Mouse (Mus musculus): ENCODE data around the gene Xrcc1.

Xrcc1 gene

DNA sequence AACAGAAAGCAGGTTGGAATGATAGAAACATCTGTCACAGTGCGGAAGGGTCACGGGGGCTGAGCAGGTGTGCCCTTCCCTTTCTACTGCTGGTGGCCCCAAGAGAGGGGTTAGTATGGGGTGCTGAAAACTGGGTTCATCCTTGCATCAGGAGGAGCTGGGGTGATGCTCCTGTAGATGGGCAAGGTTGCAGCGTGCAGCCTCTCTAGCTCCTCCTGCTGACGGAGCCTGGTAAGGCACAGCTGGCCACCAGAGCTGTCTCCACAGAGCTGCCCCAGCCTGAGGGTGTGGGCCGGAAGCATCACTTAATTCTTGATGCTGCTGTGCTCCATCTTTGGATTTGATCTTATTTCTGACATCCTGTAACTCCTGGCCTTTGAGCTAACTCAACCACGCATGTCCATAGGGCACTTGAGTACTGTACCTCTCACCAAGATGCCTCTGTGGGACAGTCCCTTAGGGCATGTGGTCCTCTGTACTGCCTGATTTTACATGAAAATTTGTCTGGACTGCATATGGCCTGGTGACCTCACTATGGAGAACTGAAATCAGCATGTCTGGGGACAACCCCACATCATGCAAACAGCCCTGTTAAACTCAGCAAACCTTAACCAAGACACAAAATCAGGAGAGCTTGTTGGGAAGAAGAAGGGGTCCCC is 18.6 kb downstream of the Xrcc1 start:
- peak; percentile 83 for DNase-seq (ENCODE audit: low read depth, low spot score)

DNA sequence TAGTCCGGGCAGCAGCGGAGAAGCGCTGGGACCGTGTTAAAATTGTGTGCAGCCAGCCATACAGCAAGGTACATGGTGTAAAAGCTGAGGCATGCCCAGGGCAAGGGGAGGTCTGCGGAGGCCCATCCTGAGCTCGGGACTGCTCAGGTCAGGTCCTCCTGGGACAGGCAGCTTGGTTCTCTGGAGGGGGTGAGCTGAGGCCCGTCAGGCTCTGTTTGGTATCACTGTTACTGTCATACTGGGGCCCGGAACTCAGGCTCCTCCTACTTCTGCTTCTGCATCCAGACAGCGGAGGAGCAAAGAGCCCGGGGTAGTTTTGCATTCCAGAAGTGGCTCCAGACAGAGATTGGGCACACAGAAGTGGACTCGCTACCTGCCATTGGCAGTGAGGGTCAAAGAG is 19.5 kb downstream of the Xrcc1 start:
- no peak for DNase-seq (ENCODE audit: low read depth, low spot score)

DNA sequence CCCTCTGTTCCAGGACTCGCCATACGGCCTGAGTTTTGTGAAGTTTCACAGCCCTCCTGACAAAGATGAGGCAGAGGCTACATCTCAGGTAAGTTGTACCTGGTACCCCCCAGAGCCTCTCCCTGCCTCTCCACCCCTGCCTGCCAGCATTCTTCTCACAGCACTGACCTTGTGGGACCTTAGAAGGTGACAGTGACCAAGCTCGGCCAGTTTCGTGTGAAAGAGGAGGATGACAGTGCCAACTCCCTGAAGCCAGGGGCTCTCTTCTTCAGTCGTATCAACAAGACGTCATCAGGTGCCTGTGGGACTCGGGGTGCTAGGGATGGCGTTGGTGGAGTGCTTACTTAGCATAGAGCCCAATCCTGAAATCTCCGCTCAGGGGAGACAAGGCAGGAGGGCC is 20.1 kb downstream of the Xrcc1 start:
- DNase-seq (ENCODE audit: low read depth, low spot score): no peak

DNA sequence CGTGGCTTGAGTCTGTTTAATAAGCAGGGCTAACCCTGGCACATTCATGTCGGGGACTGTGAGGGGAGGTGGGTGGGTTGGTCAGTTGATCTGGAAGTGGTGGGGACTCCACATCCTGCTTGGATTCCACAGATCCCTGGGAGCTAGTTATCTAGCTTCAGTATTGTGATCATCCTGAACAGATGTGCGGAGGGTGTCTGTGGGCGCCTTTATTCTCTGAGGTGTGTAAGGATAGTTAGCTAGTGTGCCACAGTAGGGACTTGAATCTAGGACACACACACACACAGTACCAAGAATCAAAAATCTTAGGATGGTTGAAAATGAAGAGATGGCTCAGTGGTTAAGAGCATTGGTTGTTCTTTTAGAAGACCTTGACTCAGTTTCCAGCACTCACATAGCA is 22.4 kb downstream of the Xrcc1 start:
- no peak for DNase-seq (ENCODE audit: low read depth, low spot score)

DNA sequence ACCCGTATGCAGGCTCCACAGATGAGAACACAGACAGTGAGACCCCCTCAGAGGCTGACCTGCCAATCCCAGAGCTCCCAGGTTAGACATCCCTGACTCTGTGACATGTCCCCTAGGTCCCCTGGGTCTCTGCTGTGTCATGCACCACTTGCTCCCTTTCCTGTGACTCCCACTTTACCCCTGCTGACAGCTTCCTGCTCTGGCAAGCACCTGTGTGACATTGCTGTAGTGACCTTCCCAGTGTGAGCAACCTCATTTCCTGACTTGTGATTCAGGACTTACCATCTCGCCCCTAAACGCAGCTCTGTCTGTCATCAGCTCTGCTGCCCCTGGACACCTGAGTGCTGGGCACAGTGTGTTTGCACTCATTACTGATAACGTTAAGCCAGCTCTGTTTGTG is 25.0 kb downstream of the Xrcc1 start:
- no peak for DNase-seq (ENCODE audit: low read depth, low spot score)

DNA sequence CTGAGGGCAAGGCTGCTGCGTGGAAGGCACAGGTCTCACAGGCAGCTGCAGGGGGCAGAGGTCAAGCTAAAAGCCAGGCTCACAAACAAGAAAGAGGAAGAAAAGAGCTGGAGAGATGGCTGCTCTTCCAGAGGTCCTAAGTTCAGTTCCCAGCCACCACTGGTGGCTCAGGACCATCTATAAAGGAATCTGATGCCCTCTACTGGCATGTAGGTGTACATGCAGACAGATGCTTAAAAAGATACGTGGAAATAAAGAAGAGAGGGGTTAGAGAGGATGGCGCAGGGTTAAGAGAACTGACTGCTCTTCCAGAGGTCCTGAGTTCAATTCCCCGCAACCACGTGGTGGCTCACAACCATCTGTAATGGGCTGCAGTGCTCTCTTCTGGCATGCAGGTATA is 26.4 kb downstream of the Xrcc1 start:
- DNase-seq (ENCODE audit: low read depth, low spot score): peak; percentile 68

DNA sequence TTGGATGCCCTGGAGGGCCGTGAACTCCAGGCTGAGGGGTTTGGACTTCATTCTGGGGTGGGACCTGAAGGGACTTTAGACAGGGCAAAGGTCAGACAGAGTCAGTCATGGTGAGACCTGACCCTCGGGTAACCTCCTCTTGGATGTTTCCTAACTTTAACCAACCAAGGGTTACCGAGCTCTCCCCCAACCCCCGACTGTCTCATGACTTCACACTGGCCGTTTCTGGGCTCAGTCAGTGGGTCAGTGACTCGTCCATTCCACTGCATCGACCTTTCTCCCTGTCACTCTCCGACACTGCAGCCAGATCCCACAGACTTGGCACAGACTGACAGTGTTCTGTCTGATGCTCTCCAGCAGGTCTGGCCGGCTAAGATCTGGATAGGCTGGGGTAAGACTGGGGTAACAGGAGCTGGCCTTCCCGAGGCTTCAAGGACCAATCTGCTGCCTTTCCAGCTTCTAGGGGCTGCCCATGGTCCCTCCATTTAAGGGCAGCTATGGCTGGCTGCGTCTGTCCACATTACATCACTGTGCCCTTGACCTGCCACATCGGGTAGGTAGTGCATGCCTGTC is 28.2 kb downstream of the Xrcc1 start:
- no peak for DNase-seq (ENCODE audit: low read depth, low spot score)

DNA sequence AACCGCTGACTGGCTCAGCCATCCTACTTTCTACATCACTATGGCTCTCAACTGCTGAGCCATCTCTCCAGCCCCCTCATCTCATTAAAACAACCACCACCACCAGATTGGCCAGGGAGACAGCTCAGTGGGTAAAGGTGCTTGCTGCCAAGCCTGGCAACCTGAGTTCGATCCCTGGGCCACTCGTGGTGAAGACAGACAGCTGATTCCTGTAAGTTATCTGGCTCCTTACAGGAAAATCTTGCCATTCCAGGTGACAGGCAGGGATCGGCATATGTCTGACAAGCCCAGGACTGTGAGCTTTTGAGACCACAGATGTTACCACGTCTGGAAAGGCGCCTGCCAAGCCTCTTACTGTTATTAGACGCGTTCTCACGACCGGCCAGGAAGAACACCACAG is 31.7 kb downstream of the Xrcc1 start:
- DNase-seq (ENCODE audit: low read depth, low spot score): no peak

DNA sequence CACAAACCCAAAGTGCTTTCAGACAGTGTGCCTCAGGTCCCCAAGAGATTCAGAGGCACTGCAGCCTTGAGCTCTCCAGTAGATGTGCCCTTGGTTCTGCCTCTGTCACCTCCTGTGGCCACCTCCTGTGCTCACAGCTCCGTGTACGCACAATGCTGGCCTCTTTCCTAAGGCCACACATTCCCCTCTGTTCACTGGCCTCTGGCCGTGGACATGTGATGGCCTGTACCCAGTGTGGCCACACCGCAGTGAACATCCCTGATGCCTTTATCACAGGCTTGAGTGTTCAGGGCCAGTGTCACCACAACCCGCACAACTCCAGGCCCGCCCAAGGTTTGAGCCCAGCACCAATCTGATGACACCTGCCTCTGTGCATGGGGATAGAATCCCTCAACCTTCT is 38.8 kb downstream of the Xrcc1 start:
- no peak for DNase-seq (ENCODE audit: low read depth, low spot score)

DNA sequence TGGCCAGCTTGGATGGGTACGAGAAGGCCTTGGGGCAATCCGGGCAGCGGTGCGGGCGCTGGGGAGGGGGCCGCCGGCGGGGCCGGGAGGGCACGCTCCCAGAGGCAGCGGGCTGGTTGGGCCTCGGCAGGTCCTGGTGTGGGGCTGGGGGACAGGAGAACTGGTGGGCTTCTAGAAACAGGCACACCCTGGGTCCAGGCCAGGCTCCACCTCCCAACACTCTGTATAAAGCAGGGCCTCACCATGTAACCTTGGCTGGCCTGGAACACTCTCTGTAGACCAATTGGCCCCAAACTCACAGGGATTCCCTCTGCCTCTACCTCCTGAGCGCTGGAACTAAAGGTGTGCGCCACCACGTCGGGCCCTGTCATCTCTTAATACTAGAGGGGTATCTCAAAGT is 39.9 kb downstream of the Xrcc1 start:
- peak; percentile 56 for DNase-seq (ENCODE audit: low read depth, low spot score)

DNA sequence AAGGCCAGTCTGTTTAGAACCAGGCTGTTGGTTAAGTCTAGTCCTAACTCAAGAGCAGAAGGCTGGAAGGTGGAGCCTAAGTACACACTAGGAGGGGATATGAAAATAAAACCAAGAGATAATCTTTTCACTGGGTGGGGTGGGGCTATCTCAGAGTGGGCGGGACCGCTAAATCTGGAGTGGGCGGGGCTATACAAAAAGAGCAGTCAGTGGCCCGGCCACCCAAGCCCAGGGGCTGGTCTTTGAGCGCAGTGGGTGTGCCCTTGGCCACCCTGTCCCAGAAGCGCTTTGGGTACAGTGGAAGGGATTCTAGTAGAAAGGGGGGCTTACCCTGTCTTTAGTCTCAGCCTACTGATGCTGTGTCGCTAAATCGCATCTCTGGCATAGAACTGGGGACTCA is 40.7 kb downstream of the Xrcc1 start:
- DNase-seq (ENCODE audit: low read depth, low spot score): peak; percentile 34

DNA sequence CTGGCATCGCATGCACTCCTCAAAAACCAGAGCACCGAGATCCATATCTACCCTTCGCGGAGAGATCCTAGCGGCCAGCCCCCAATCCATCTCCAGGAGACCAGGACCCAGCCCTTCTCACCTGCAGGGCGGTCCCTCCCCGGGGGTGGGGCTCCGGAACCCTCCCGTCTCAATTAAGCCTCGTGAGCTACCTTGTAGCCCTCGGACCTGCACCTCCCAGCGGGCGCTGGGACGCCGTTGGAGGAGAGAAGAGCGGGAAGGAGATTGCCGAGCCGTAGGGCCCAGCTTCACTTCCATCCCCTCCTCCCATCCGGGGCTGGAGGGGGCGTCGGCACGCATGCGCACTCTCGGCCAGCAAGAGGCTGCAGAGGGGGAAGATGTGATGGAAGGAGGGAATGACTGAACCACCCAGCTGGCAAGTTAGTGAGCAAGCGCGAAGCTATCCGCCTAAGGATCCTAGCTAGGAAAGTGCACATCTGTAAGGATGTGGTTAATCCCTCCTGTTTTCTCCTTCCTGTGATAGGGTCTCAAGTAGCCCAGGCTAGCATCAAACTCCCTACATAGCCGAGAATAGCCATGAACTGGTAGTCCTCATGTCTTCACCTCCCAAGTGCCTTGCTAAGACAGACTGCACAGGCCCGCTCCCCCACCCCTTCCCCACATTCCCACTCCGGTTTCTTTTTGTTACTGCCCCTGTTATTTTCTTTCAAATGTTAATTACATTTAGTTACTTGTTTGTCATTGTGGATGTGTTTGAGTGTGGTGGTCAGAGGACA is 41.4 kb downstream of the Xrcc1 start, which contains the start of the genes Ethe1 and Zfp575:
TSS of gene Ethe1 (plus strand) at position 214 of the 776 bp plus-strand sequence.
TSS of gene Zfp575 (minus strand) at position 312 of the 776 bp plus-strand sequence.
- DNase-seq (ENCODE audit: low read depth, low spot score): peak; percentile 84

DNA sequence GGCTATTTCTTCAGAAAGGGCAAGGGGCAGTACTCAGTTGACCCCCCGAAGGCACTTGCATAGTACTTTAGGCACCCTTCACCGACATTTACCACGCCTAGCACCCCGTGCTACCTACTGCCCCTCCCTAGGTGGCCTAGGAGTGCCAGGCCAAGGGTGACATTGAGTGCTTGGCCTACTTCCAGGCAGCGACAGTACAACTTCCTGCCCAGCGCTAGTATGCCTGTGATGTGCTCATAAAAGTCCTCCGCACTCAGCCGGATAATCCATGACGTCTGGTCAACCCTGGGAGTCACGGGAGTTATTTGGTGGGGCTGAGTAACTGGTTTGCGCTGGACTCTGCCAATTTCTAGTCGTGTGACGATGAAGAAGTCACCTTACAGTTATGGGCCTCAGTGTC is 42.2 kb downstream of the Xrcc1 start:
- no peak for DNase-seq (ENCODE audit: low read depth, low spot score)

DNA sequence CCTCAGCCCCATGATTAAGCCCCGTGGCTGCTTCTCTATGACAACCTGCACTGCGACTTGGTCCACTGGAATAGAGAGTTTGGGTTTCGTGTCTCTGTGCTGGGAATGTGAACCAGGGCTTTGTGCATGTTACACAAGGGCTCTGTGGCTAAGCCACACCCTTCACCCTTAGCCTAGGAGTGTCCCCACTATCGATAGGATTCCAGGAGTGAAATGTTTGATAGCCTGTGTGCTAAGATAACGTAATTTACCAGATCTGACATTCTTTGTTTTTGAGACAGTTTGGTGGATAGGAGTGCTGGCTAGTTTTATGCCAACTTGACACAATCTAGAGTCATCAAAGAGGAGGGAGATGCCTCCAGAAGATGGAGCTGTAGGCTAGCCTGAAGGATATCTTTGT is 45.6 kb downstream of the Xrcc1 start:
- no peak for DNase-seq (ENCODE audit: low read depth, low spot score)

DNA sequence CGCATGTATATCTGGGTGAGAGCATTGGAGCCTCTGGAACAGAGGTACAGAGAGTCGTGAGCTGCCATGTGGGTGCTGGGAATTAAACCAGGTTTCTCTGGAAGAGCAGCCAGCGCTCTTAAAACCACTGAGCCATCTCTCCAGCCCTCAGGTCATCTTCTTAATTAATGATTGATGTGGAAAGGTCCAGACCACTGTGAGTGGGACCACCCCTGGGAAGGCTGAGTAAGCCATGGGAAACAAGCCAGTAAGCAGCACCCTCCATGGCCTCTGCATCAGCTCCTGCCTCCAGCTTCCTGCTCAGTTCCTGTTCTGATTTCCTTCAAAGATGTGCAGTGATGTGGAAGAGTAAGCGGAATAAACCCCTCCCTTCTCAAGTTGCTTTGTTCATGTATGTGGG is 46.1 kb downstream of the Xrcc1 start:
- no peak for DNase-seq (ENCODE audit: low read depth, low spot score)

DNA sequence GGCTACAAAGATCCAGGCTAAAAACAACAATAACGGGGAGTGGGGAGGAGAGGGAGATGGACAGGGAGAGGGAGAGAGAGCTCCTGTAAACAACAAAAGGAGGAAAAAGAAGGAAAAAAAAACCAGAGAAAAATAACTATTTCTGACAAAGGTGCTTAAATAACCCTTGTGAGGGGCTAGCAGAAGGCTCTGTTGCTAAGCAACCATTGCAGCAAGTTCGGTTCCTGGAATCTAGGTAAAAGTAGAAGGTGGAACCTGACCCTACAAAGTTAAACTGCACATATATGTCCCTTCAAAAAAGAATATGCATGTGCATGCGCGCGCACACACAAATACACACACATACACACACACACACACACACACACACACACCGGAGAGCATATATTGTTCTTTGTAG is 46.7 kb downstream of the Xrcc1 start:
- DNase-seq (ENCODE audit: low read depth, low spot score): no peak

DNA sequence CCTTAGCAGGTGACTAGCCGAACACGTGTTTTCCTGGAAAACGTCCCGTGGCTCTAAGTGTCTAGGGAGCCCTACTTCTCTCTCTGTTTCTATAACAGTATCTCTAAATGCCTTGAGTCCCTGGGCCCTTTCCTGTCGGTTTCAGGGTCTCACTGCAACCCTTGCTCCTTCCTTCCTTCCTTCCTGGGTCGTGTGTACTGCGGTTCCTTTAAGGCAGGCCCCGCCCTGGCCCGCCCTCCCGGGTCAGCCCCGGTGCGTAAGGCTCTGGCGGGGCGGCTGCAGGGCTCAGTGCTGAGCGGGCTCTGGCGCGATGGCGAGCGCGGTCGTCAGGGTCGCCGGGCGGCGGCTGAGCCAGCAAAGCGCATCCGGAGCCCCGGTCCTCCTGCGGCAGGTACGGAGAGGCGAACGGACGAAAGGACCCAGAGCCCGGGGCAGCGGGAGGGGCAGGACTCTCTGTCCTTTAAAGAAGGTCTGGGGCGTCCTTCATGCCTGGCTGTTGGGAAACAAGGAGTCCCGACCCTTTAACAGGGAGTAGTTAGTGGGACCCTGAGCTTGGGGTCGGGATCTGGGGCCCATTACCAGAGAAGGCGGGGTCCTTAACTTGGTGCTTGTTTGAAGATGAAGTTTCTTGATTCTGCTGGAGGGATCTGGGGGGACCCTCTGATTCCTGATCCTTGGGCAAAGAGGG is 47.7 kb downstream of the Xrcc1 start:
- DNase-seq (ENCODE audit: low read depth, low spot score): peak; percentile 80

DNA sequence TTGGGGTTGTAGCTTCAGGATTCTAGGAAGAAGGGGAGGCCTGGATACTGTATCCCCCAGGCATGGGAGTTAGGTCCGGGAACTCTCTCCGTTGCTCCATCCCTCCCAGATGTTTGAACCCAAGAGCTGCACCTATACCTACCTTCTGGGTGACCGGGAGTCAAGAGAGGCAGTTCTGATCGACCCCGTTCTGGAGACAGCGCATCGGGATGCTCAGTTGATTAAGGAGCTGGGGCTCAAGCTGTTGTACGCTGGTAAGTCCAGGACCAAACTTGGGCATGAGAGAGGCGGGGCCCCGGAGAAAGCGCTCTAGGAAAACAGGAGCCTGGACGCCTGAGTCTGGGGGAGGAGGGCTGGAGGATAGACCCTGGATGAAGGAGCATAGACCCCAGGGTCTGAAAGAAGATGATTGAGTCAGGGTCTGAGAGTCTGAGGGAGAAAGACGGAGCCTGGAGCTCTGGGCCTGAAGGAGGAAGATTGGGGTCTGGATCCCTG is 48.3 kb downstream of the Xrcc1 start:
- peak; percentile 27 for DNase-seq (ENCODE audit: low read depth, low spot score)

DNA sequence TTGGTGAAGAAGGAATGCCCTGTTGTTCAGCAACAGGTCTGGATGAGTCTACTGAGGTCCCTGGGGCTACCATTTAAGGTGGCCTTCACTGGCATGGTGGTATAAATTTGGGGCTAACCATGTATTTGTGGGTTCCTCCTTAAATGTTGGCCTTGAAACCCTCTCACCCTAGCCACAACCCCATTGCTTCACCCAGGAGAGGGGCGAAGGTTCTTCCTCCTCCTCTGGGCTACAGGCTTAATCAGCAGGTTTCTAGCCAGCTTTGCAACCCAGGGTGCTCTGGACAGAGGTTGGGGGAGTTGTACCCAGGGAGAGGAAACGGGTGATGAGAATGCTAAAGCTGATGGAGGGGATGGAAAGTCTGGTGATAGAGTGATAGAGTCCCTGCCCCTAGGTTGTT is 49.4 kb downstream of the Xrcc1 start:
- no peak for DNase-seq (ENCODE audit: low read depth, low spot score)

DNA sequence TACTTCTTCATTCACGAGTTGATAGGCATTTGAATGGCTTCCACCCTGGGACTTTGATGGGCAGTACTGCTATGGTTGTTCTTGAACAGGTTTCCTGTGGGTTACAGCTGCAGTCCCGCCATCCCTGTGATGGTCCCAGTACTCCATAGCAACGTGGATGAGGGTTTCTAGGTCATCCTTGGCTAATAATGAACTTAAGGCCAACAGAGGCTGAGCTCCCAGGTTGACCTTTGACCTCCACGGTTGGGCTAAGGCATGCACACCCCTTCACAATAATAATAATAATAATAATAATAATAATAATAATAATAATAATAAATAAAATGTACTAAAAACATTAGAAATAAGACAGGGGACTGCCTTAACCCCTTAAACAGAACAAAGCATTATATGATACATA is 52.0 kb downstream of the Xrcc1 start:
- DNase-seq (ENCODE audit: low read depth, low spot score): no peak

DNA sequence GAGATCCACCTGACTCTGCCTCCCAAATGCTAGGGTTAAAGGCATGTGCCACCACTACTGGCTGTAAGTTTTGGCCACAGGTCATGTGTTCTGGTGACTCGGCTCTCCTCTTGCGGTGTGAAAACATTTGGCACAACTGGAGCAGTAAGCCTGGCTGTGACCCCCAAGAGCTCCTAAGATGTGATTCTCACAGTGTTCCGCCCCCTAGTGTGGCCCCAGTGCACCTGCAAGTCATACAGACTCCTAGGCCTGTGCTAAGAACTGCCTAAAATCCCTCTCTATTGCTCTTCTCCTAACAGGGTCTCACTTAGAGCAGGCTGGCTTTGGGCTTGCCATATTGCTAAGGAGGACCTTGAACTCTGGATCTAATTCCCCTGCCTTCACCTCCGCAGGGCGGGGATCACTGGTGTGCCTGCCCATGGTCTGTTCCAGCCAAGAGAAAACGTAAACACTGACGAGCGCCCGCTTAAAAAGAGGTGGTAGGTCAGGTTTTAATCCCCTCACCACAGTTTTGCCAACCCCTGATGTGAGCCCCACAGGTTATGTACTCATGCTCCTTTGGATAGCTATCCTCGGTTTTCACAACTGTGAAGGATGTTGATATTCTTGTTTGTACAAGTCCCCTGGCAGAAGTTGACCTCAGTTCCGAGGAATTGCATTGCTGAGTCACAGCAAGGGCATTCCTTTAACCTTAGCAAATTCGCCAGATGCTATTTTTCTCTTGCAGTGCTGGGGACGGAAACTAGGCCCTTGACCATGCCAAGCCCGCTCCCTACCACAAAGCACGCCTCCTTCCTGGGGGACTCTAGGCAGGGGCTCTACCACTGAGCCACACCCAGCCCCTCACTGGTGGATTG is 53.4 kb downstream of the Xrcc1 start:
- DNase-seq (ENCODE audit: low read depth, low spot score): peak; percentile 78
